In the genomic region with DNA sequence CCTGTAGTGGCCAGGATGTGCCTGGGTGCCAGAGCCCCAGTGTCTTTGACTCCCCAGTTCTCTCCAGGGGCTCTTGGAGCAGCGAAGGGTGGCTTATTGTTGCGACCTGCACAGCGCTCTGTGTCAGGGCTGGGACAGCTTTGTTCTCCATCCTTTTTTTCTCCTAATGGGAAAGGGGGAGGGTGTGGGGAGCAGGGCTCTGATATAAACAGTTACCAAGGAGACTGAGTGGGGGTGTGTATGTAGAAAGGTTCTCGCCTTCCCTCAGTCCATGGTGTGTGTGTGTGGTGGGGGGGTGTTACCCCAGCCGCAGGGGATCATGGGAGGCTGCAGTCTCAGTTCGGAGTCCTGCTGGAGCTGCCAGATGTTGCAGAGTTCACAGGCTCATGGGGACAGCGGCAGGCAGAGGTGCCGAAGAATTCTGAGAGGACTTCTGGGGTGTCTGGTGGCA, we compare ENCODE assay signal across 8 mouse cellular contexts. TPM values are rescaled to one million over a fixed set of nuclear protein-coding genes. Genes with fewer than 3 reads are reported as not detected.
A peak's percentile ranks its signal among the peaks of the same experiment; 100 is the strongest.
DNase-seq lines count a peak whose midpoint lies in the region; ATAC-seq and TF ChIP-seq lines count a peak whose summit lies in the region.

No protein-coding gene starts in this region.

- no peak for TF ChIP-seq CTCF in cortical plate, adult 2 months (IDR thresholded peaks at IDR 0.05; ENCODE audit: extremely low read depth, insufficient read depth, low read length)

- peak overlapping the region; percentile 49 for H3K4me2 ChIP-seq in midbrain, embryonic 14.5 days (ENCODE audit: low read length)

- peaks cover 8% of the 10 kb centered on the region for H3K4me1 ChIP-seq in cortical plate, adult 2 months (ENCODE audit: control insufficient read depth, insufficient read depth, low read length)
- peaks cover 55% of the 10 kb centered on the region for H3K4me1 ChIP-seq in heart, embryonic 10.5 days
- peaks cover 32% of the 10 kb centered on the region for H3K4me1 ChIP-seq in midbrain, embryonic 14.5 days (ENCODE audit: control insufficient read depth, insufficient read depth, low read length)

- ATAC-seq in midbrain, embryonic 14.5 days (ENCODE audit: low FRiP score, low TSS enrichment): peak; percentile 87

- no peaks in the 10 kb centered on the region for H3K9me3 ChIP-seq in heart, embryonic 10.5 days
- H3K9me3 ChIP-seq in midbrain, embryonic 14.5 days (ENCODE audit: control insufficient read depth, low read length): no peaks in the 10 kb centered on the region

- DNase-seq in adrenal gland, postnatal 10 days: peak; percentile 48
- no peak for DNase-seq in adrenal gland, postnatal 4 days (ENCODE audit: low spot score in 2 of 2)
- DNase-seq in heart, embryonic 10.5 days (ENCODE audit: low spot score): no peak
- DNase-seq in kidney, postnatal 4 days: peak; percentile 52 to 73
- DNase-seq in midbrain, embryonic 14.5 days: peak; percentile 84
- DNase-seq in spleen, adult 18-20 months: no peak
- DNase-seq in adrenal gland, adult 18-20 months (ENCODE audit: low spot score in 2 of 2): no peak

- H3K4me3 ChIP-seq in cortical plate, adult 2 months (ENCODE audit: insufficient read depth, low read length): no peak overlapping the region
- peak overlapping the region; percentile 39 for H3K4me3 ChIP-seq in heart, embryonic 10.5 days
- H3K4me3 ChIP-seq in midbrain, embryonic 14.5 days (replicated peaks; ENCODE audit: low read depth, low read length): peak overlapping the region; percentile 21

- no peaks in the 10 kb centered on the region for H3K27me3 ChIP-seq in heart, embryonic 10.5 days (ENCODE audit: insufficient read depth, poor library complexity, severe bottlenecking)
- H3K27me3 ChIP-seq in midbrain, embryonic 14.5 days (ENCODE audit: control insufficient read depth, insufficient read depth, low read length): no peaks in the 10 kb centered on the region

- WGBS in heart, embryonic 10.5 days: 15% methylated on average over 8 of the region's 8 CpGs
- 0% methylated on average over 8 of the region's 8 CpGs for WGBS in midbrain, embryonic 14.5 days

- peak overlapping the region; percentile 41 for H3K9ac ChIP-seq in midbrain, embryonic 14.5 days (replicated peaks; ENCODE audit: low read length)

- TF ChIP-seq POLR2A in cortical plate, adult 2 months (IDR thresholded peaks at IDR 0.05; ENCODE audit: extremely low read depth, insufficient read depth, low read length): no peak

- 0 out of 2 replicates have a peak overlapping the region, but pooled peaks have one; percentile 33 for H3K27ac ChIP-seq in cortical plate, adult 2 months (ENCODE audit: insufficient read depth, low read length)
- peak overlapping the region; percentile 43 for H3K27ac ChIP-seq in heart, embryonic 10.5 days
- peak overlapping the region; percentile 94 for H3K27ac ChIP-seq in midbrain, embryonic 14.5 days (replicated peaks; ENCODE audit: low read depth, low read length)

- H3K36me3 ChIP-seq in heart, embryonic 10.5 days: peaks cover 28% of the 10 kb centered on the region
- H3K36me3 ChIP-seq in midbrain, embryonic 14.5 days (ENCODE audit: control insufficient read depth, insufficient read depth, low read length): peaks cover 22% of the 10 kb centered on the region

RNA-seq across cellular contexts. Expression of gene Tmem120a, which starts 18.8 kb away (rescaled TPM):
- 10 to 100 TPM; 61.7 to 68.2 TPM for total RNA-seq in adrenal gland, postnatal 10 days (2021)
- total RNA-seq in adrenal gland, postnatal 4 days (2021): 10 to 100 TPM; 46.8 to 53.9 TPM
- 14.4 and 15.4 TPM in 2 replicates for polyA plus RNA-seq in cortical plate, adult 2 months (2012; rRNA removed)
- 36.2 and 45.5 TPM in 2 replicates for polyA plus RNA-seq in heart, embryonic 10.5 days (2016; fragmentation: Nextera tagmentation; extraction: Ambion mirVana)
- polyA plus RNA-seq in midbrain, embryonic 14.5 days (2014; fragmentation: Nextera tagmentation; extraction: Ambion mirVana): 76.8 and 79.8 TPM in 2 replicates
- total RNA-seq in adrenal gland, adult 18-20 months (2021): 10 to 100 TPM; 46.2 to 94.5 TPM

RNA-seq across cellular contexts. Expression of gene Styxl1, which starts 52.8 kb away (rescaled TPM):
- under 1 TPM; 0.27 to 0.73 TPM for total RNA-seq in adrenal gland, postnatal 10 days (2021)
- total RNA-seq in adrenal gland, postnatal 4 days (2021): 1 to 10 TPM; 1.6 to 1.7 TPM
- 0.13 TPM in 2 replicates for polyA plus RNA-seq in cortical plate, adult 2 months (2012; rRNA removed)
- 0.14 TPM in 2 replicates for polyA plus RNA-seq in heart, embryonic 10.5 days (2016; fragmentation: Nextera tagmentation; extraction: Ambion mirVana)
- polyA plus RNA-seq in midbrain, embryonic 14.5 days (2014; fragmentation: Nextera tagmentation; extraction: Ambion mirVana): 0.23 and 0.63 TPM in 2 replicates
- total RNA-seq in adrenal gland, adult 18-20 months (2021): under 1 TPM; 0.23 to 0.51 TPM

RNA-seq across cellular contexts. Expression of gene Mdh2, which starts 52.9 kb away (rescaled TPM):
- total RNA-seq in adrenal gland, postnatal 10 days (2021): 1,000 to 10,000 TPM; 1,052 to 1,158 TPM
- 100 to 1,000 TPM; 433 to 459 TPM for total RNA-seq in adrenal gland, postnatal 4 days (2021)
- 486 and 499 TPM in 2 replicates for polyA plus RNA-seq in cortical plate, adult 2 months (2012; rRNA removed)
- polyA plus RNA-seq in heart, embryonic 10.5 days (2016; fragmentation: Nextera tagmentation; extraction: Ambion mirVana): 856 and 984 TPM in 2 replicates
- 573 and 587 TPM in 2 replicates for polyA plus RNA-seq in midbrain, embryonic 14.5 days (2014; fragmentation: Nextera tagmentation; extraction: Ambion mirVana)
- 100 to 1,000 TPM; 474 to 759 TPM for total RNA-seq in adrenal gland, adult 18-20 months (2021)

RNA-seq across cellular contexts. Expression of gene Por, which starts 55.6 kb away (rescaled TPM):
- total RNA-seq in adrenal gland, postnatal 10 days (2021): 100 to 1,000 TPM; 175 to 226 TPM
- total RNA-seq in adrenal gland, postnatal 4 days (2021): 100 to 1,000 TPM; 168 to 190 TPM
- polyA plus RNA-seq in cortical plate, adult 2 months (2012; rRNA removed): 92.8 and 98.0 TPM in 2 replicates
- 54.4 and 66.8 TPM in 2 replicates for polyA plus RNA-seq in heart, embryonic 10.5 days (2016; fragmentation: Nextera tagmentation; extraction: Ambion mirVana)
- polyA plus RNA-seq in midbrain, embryonic 14.5 days (2014; fragmentation: Nextera tagmentation; extraction: Ambion mirVana): 96.8 and 106 TPM in 2 replicates
- total RNA-seq in adrenal gland, adult 18-20 months (2021): 100 to 1,000 TPM; 315 to 352 TPM

Comparison
In these comparisons a context has a peak if more than half of its experiments do, and no peak if none do; other contexts are left out.
1. DNase-seq: peak in adrenal gland, postnatal 10 days (single experiment), kidney, postnatal 4 days (2 of 2) and midbrain, embryonic 14.5 days (single experiment); none in adrenal gland, postnatal 4 days (0 of 2), heart, embryonic 10.5 days (single experiment), spleen, adult 18-20 months (0 of 2) and adrenal gland, adult 18-20 months (0 of 2).
2. H3K27ac ChIP-seq: peak in every context shown above with its lines; median percentile 94 in midbrain, embryonic 14.5 days; 43 in heart, embryonic 10.5 days; 33 in cortical plate, adult 2 months.